Mouse (Mus musculus): Measurements from ENCODE around the gene Olfr914. TPM values are rescaled to one million over a fixed set of nuclear protein-coding genes. Genes with fewer than 3 reads are reported as not detected.

Gene Olfr914
- not detected for total RNA-seq (2018; cell fraction: chromatin; rRNA removed)
- total RNA-seq (2018; cell fraction: cytosol; rRNA removed), result not detected
- not detected for total RNA-seq (2018; cell fraction: nucleus; rRNA removed)
- not detected in 3 replicates for polyA plus RNA-seq (2018)

- H3K36me3 ChIP-seq (ENCODE audit: inconsistent target), result no peaks in the 10 kb centered on the region
- no peak within 1 kb of the TSS for H3K27ac ChIP-seq
- H3K79me2 ChIP-seq (ENCODE audit: inconsistent target), result no peaks in the 10 kb centered on the region
- H3K4me3 ChIP-seq (ENCODE audit: inconsistent target), result no peak within 1 kb of the TSS
- WGBS (ENCODE audit: missing documents), result 81% methylated on average over 2 of the region's 2 CpGs
Observed at GRCm38 (mm10) chr9:38604802-38605201, at the start of gene Olfr914. Olfr914 (plus strand) TSS chr9:38605102.

- Histone ChIP-seq H3K79me2 (ENCODE audit: inconsistent target) (no peaks in the 10 kb centered on the region), H3K4me3 (ENCODE audit: inconsistent target) (no peak within 1 kb of the TSS), H3K27ac (no peak within 1 kb of the TSS), H3K36me3 (ENCODE audit: inconsistent target) (no peaks in the 10 kb centered on the region)
- 93% methylated on average over 1 of the region's 1 CpGs for WGBS (ENCODE audit: missing documents)
Observed at GRCm38 (mm10) chr9:38579878-38580277, 25.0 kb upstream of the Olfr914 start, which contains the start of gene Olfr912. Olfr912 (plus strand) TSS chr9:38580178.

- Histone ChIP-seq H3K79me2 (ENCODE audit: inconsistent target) (no peaks in the 10 kb centered on the region), H3K4me3 (ENCODE audit: inconsistent target) (no peak overlapping the region), H3K27ac (no peak overlapping the region), H3K36me3 (ENCODE audit: inconsistent target) (no peaks in the 10 kb centered on the region)
- WGBS (ENCODE audit: missing documents), result 50% methylated on average over 1 of the region's 1 CpGs
Observed at GRCm38 (mm10) chr9:38591056-38591455, 13.8 kb upstream of the Olfr914 start.

- WGBS (ENCODE audit: missing documents), result 61% methylated on average over 2 of the region's 2 CpGs
Observed at GRCm38 (mm10) chr9:38592459-38592858, 12.4 kb upstream of the Olfr914 start, which contains the start of gene Olfr913. Olfr913 (plus strand) TSS chr9:38592759.

GRCm38 (mm10) chr9:38632406-38632805 lies 27.5 kb downstream of the Olfr914 start:
- no peak overlapping the region for H3K4me3 ChIP-seq (ENCODE audit: inconsistent target)
- no peaks in the 10 kb centered on the region for H3K79me2 ChIP-seq (ENCODE audit: inconsistent target)
- 79% methylated on average over 4 of the region's 4 CpGs for WGBS (ENCODE audit: missing documents)
- no peaks in the 10 kb centered on the region for H3K36me3 ChIP-seq (ENCODE audit: inconsistent target)
- no peak overlapping the region for H3K27ac ChIP-seq

More at GRCm38 (mm10) chr9:38592459-38592858, 12.4 kb upstream of the Olfr914 start, which contains the start of gene Olfr913:
- no peak within 1 kb of the TSS for H3K4me3 ChIP-seq (ENCODE audit: inconsistent target)
- no peaks in the 10 kb centered on the region for H3K36me3 ChIP-seq (ENCODE audit: inconsistent target)
- no peak within 1 kb of the TSS for H3K27ac ChIP-seq
- no peaks in the 10 kb centered on the region for H3K79me2 ChIP-seq (ENCODE audit: inconsistent target)

- 91% methylated on average over 1 of the region's 1 CpGs for WGBS (ENCODE audit: missing documents)
- H3K27ac ChIP-seq, result no peak within 1 kb of the TSS
- H3K79me2 ChIP-seq (ENCODE audit: inconsistent target), result no peaks in the 10 kb centered on the region
- no peak within 1 kb of the TSS for H3K4me3 ChIP-seq (ENCODE audit: inconsistent target)
- no peaks in the 10 kb centered on the region for H3K36me3 ChIP-seq (ENCODE audit: inconsistent target)
Observed at GRCm38 (mm10) chr9:38659775-38660174, 54.9 kb downstream of the Olfr914 start, which contains the start of gene Olfr916. Olfr916 (minus strand) TSS chr9:38659875.

Other genes starting within 250 kb of the Olfr914 start
- gene Olfr250, start 238.2 kb upstream of the Olfr914 start, polyA plus RNA-seq (2018), result not detected in 3 replicates
- not detected in 3 replicates for gene Olfr251, start 228.0 kb upstream of the Olfr914 start, polyA plus RNA-seq (2018)
- not detected in 3 replicates for gene Olfr147, start 203.4 kb upstream of the Olfr914 start, polyA plus RNA-seq (2018)
- not detected in 3 replicates for gene Olfr901, start 175.6 kb upstream of the Olfr914 start, polyA plus RNA-seq (2018)
- gene Olfr902, start 157.4 kb upstream of the Olfr914 start, polyA plus RNA-seq (2018), result not detected in 3 replicates
- gene Olfr904, start 142.0 kb upstream of the Olfr914 start, polyA plus RNA-seq (2018), result not detected in 3 replicates
- not detected in 3 replicates for gene Olfr905, start 134.0 kb upstream of the Olfr914 start, polyA plus RNA-seq (2018)
- not detected in 3 replicates for gene Olfr906, start 118.0 kb upstream of the Olfr914 start, polyA plus RNA-seq (2018)
- gene Olfr907, start 109.3 kb upstream of the Olfr914 start, polyA plus RNA-seq (2018), result not detected in 3 replicates
- gene Olfr911-ps1, start 83.5 kb upstream of the Olfr914 start, polyA plus RNA-seq (2018), result not detected in 3 replicates
- not detected in 3 replicates for gene Olfr910, start 67.3 kb upstream of the Olfr914 start, polyA plus RNA-seq (2018)
- not detected in 3 replicates for gene Olfr912, start 24.9 kb upstream of the Olfr914 start, polyA plus RNA-seq (2018)
- not detected in 3 replicates for gene Olfr913, start 12.3 kb upstream of the Olfr914 start, polyA plus RNA-seq (2018)
- gene Olfr916, start 54.8 kb downstream of the Olfr914 start, polyA plus RNA-seq (2018), result not detected in 3 replicates
- gene Olfr917, start 60.7 kb downstream of the Olfr914 start, polyA plus RNA-seq (2018), result not detected in 3 replicates
- not detected in 3 replicates for gene Olfr918, start 69.5 kb downstream of the Olfr914 start, polyA plus RNA-seq (2018)
- not detected in 3 replicates for gene Olfr919, start 98.6 kb downstream of the Olfr914 start, polyA plus RNA-seq (2018)
- gene Vwa5a, start 113.2 kb downstream of the Olfr914 start, polyA plus RNA-seq (2018), result 114 to 137 TPM (median 132 TPM) in 3 replicates
- 0.06 to 0.48 TPM (median 0.29 TPM) in 3 replicates for gene Olfr920, start 147.2 kb downstream of the Olfr914 start, polyA plus RNA-seq (2018)
- gene Olfr921, start 168.0 kb downstream of the Olfr914 start, polyA plus RNA-seq (2018), result not detected in 3 replicates
- not detected in 3 replicates for gene Olfr922, start 209.5 kb downstream of the Olfr914 start, polyA plus RNA-seq (2018)
- not detected in 3 replicates for gene Olfr923, start 221.4 kb downstream of the Olfr914 start, polyA plus RNA-seq (2018)
- not detected in 3 replicates for gene Olfr924, start 239.3 kb downstream of the Olfr914 start, polyA plus RNA-seq (2018)
- gene Olfr26, start 250.0 kb downstream of the Olfr914 start, polyA plus RNA-seq (2018), result not detected in 3 replicates

Data from macrophage (primary cell).